Mouse (Mus musculus): Measurements from ENCODE around the gene Trim41. TPM values are rescaled to one million over a fixed set of nuclear protein-coding genes. Genes with fewer than 3 reads are reported as not detected.

Gene Trim41
- polyA plus RNA-seq, 1 experiment from 2014 or later = 4.5 TPM

GRCm38 (mm10) chr11:48771691-48772090 is 45.5 kb downstream of the Trim41 start:
- ATAC-seq (replicated peaks; ENCODE audit: low FRiP score) (no peak), DNase-seq (ENCODE audit: low spot score) (no peak)
- Histone ChIP-seq H3K36me3 (ENCODE audit: control insufficient read depth, insufficient read depth, low read length) (no peaks in the 10 kb centered on the region), H3K9ac (ENCODE audit: low read length) (no peak overlapping the region), H3K4me2 (ENCODE audit: low read depth, low read length, severe bottlenecking) (no peak overlapping the region), H3K9me3 (ENCODE audit: control insufficient read depth, low read length) (no peaks in the 10 kb centered on the region), H3K27ac (ENCODE audit: low read depth, low read length) (no peak overlapping the region), H3K4me1 (replicated peaks; ENCODE audit: control insufficient read depth, insufficient read depth, low read length) (no peaks in the 10 kb centered on the region), H3K4me3 (ENCODE audit: low read depth, low read length) (no peak overlapping the region), H3K27me3 (ENCODE audit: control insufficient read depth, insufficient read depth, low read length) (no peaks in the 10 kb centered on the region)
- WGBS = 10% methylated on average over 2 of the region's 2 CpGs

GRCm38 (mm10) chr11:48767195-48767876 is 49.8 kb downstream of the Trim41 start:
- Histone ChIP-seq H3K9me3 (ENCODE audit: control insufficient read depth, low read length) (no peaks in the 10 kb centered on the region), H3K9ac (ENCODE audit: low read length) (no peak overlapping the region), H3K27me3 (ENCODE audit: control insufficient read depth, insufficient read depth, low read length) (no peaks in the 10 kb centered on the region), H3K36me3 (ENCODE audit: control insufficient read depth, insufficient read depth, low read length) (no peaks in the 10 kb centered on the region), H3K4me1 (replicated peaks; ENCODE audit: control insufficient read depth, insufficient read depth, low read length) (no peaks in the 10 kb centered on the region), H3K4me3 (ENCODE audit: low read depth, low read length) (no peak overlapping the region), H3K27ac (ENCODE audit: low read depth, low read length) (no peak overlapping the region), H3K4me2 (ENCODE audit: low read depth, low read length, severe bottlenecking) (no peak overlapping the region)
- ATAC-seq (replicated peaks; ENCODE audit: low FRiP score) (no peak), DNase-seq (ENCODE audit: low spot score) (no peak)
- 90% methylated on average over 14 of the region's 14 CpGs for WGBS

- 91% methylated on average over 9 of the region's 9 CpGs for WGBS
- Histone ChIP-seq H3K27ac (ENCODE audit: low read depth, low read length) (no peak overlapping the region), H3K9ac (ENCODE audit: low read length) (no peak overlapping the region), H3K4me3 (ENCODE audit: low read depth, low read length) (no peak overlapping the region), H3K27me3 (ENCODE audit: control insufficient read depth, insufficient read depth, low read length) (no peaks in the 10 kb centered on the region), H3K9me3 (ENCODE audit: control insufficient read depth, low read length) (no peaks in the 10 kb centered on the region), H3K36me3 (ENCODE audit: control insufficient read depth, insufficient read depth, low read length) (no peaks in the 10 kb centered on the region), H3K4me1 (replicated peaks; ENCODE audit: control insufficient read depth, insufficient read depth, low read length) (no peaks in the 10 kb centered on the region), H3K4me2 (ENCODE audit: low read depth, low read length, severe bottlenecking) (no peak overlapping the region)
- no peak for ATAC-seq (replicated peaks; ENCODE audit: low FRiP score)
- no peak for DNase-seq (ENCODE audit: low spot score)
These were observed 53.0 kb downstream of the Trim41 start for GRCm38 (mm10) chr11:48764119-48764518.

GRCm38 (mm10) chr11:48759021-48759420 is 58.1 kb downstream of the Trim41 start:
- DNase-seq (ENCODE audit: low spot score) = no peak
- no peak overlapping the region for H3K4me3 ChIP-seq (ENCODE audit: low read depth, low read length)
- H3K27ac ChIP-seq (ENCODE audit: low read depth, low read length) = no peak overlapping the region
- 82% methylated on average over 8 of the region's 8 CpGs for WGBS
- no peaks in the 10 kb centered on the region for H3K27me3 ChIP-seq (ENCODE audit: control insufficient read depth, insufficient read depth, low read length)
- H3K4me1 ChIP-seq (replicated peaks; ENCODE audit: control insufficient read depth, insufficient read depth, low read length) = 0 out of 2 replicates have a peak, but pooled peaks cover 2% of the 10 kb centered on the region
- no peak overlapping the region for H3K9ac ChIP-seq (ENCODE audit: low read length)
- ATAC-seq (replicated peaks; ENCODE audit: low FRiP score) = no peak
- no peak overlapping the region for H3K4me2 ChIP-seq (ENCODE audit: low read depth, low read length, severe bottlenecking)
- no peaks in the 10 kb centered on the region for H3K9me3 ChIP-seq (ENCODE audit: control insufficient read depth, low read length)
- no peaks in the 10 kb centered on the region for H3K36me3 ChIP-seq (ENCODE audit: control insufficient read depth, insufficient read depth, low read length)

Other genes starting within 250 kb of the Trim41 start
- gene Rack1, start 17.0 kb downstream of the Trim41 start, polyA plus RNA-seq (2014; fragmentation: Nextera tagmentation; extraction: Ambion mirVana) = 648 and 653 TPM in 2 replicates
- gene Trim7, start 8.8 kb upstream of the Trim41 start, polyA plus RNA-seq (2014; fragmentation: Nextera tagmentation; extraction: Ambion mirVana) = 0.51 and 2.1 TPM in 2 replicates
- gene Gm12184, start 9.3 kb upstream of the Trim41 start, polyA plus RNA-seq (2014; fragmentation: Nextera tagmentation; extraction: Ambion mirVana) = 12.3 and 12.7 TPM in 2 replicates
- gene Irgm1, start 54.3 kb upstream of the Trim41 start, polyA plus RNA-seq (2014; fragmentation: Nextera tagmentation; extraction: Ambion mirVana) = 1.5 TPM in 2 replicates
- gene Gm5431, start 84.9 kb upstream of the Trim41 start, polyA plus RNA-seq (2014; fragmentation: Nextera tagmentation; extraction: Ambion mirVana) = 0.24 TPM in 1 of 2 replicates, not detected in the other
- gene Psme2b, start 128.8 kb upstream of the Trim41 start, polyA plus RNA-seq (2014; fragmentation: Nextera tagmentation; extraction: Ambion mirVana) = 1.2 and 1.9 TPM in 2 replicates
- not detected in 2 replicates for gene Olfr56, start 161.5 kb upstream of the Trim41 start, polyA plus RNA-seq (2014; fragmentation: Nextera tagmentation; extraction: Ambion mirVana)
- 0.20 TPM in 1 of 2 replicates, not detected in the other for gene 9930111J21Rik1, start 162.0 kb upstream of the Trim41 start, polyA plus RNA-seq (2014; fragmentation: Nextera tagmentation; extraction: Ambion mirVana)
- not detected in 2 replicates for gene Gm12185, start 174.9 kb upstream of the Trim41 start, polyA plus RNA-seq (2014; fragmentation: Nextera tagmentation; extraction: Ambion mirVana)
- not detected in 2 replicates for gene Tgtp1, start 176.8 kb upstream of the Trim41 start, polyA plus RNA-seq (2014; fragmentation: Nextera tagmentation; extraction: Ambion mirVana)
- 0.04 and 0.07 TPM in 2 replicates for gene 9930111J21Rik2, start 233.9 kb upstream of the Trim41 start, polyA plus RNA-seq (2014; fragmentation: Nextera tagmentation; extraction: Ambion mirVana)
- gene Tgtp2, start 246.9 kb upstream of the Trim41 start, polyA plus RNA-seq (2014; fragmentation: Nextera tagmentation; extraction: Ambion mirVana) = not detected in 2 replicates